8 mouse cellular contexts compared by ENCODE assay signal in genomic region chr5:120116261-120117050, GRCm38 (mm10). TPM values are rescaled to one million over a fixed set of nuclear protein-coding genes. Genes with fewer than 3 reads are reported as not detected.
DNase-seq lines count a peak whose midpoint lies in the region; ATAC-seq and TF ChIP-seq lines count a peak whose summit lies in the region.

Rbm19 (plus strand) TSS chr5:120116465.

- H3K9ac ChIP-seq in hindbrain, postnatal 0 days (replicated peaks; ENCODE audit: low read length) = peak within 1 kb of the TSS; percentile 54

- H3K36me3 ChIP-seq in hindbrain, postnatal 0 days (ENCODE audit: insufficient read depth, low read length) = peaks cover 11% of the 10 kb centered on the region

- H3K27ac ChIP-seq in hindbrain, postnatal 0 days = peak within 1 kb of the TSS; percentile 54; the same call in 1 of the 2 replicates
- H3K27ac ChIP-seq in left cerebral cortex, adult 2 months = peak within 1 kb of the TSS; percentile 76

- TF ChIP-seq CTCF in hindbrain, postnatal 0 days (IDR thresholded peaks at IDR 0.05; ENCODE audit: low read depth) = peak; percentile 50
- TF ChIP-seq CTCF in left cerebral cortex, adult 2 months (IDR thresholded peaks at IDR 0.05) = peak; percentile 49

- H3K27me3 ChIP-seq in hindbrain, postnatal 0 days (ENCODE audit: insufficient read depth, low read length) = no peaks in the 10 kb centered on the region; the same call in 1 of the 2 replicates

- intact Hi-C loops in left cerebral cortex, adult 2 months (cut with DNase I) = no loop called here

- ATAC-seq in hindbrain, postnatal 0 days = peak; percentile 93
- peak; percentile 99 for ATAC-seq in megakaryocyte, adult 5-6 weeks (ENCODE audit: poor library complexity, severe bottlenecking)

- no peaks in the 10 kb centered on the region for H3K4me1 ChIP-seq in hindbrain, postnatal 0 days (ENCODE audit: insufficient read depth, low read length)

- WGBS in hindbrain, postnatal 0 days = under 1% methylated on average over 46 of the region's 46 CpGs

- peak within 1 kb of the TSS; percentile 75 for H3K4me3 ChIP-seq in hindbrain, postnatal 0 days (ENCODE audit: low read length)
- peak within 1 kb of the TSS; percentile 89 for H3K4me3 ChIP-seq in left cerebral cortex, adult 2 months

- H3K4me2 ChIP-seq in hindbrain, postnatal 0 days (ENCODE audit: low read depth, low read length) = peak within 1 kb of the TSS; percentile 98

- no peaks in the 10 kb centered on the region for H3K9me3 ChIP-seq in hindbrain, postnatal 0 days (ENCODE audit: low read length)

- DNase-seq in T-cell, adult 2 months (ENCODE audit: low spot score) = peak; percentile 93
- peak; percentile 88 to 93 for DNase-seq in cerebellum, postnatal 36 days
- DNase-seq in gastrocnemius, adult 18-20 months (ENCODE audit: low spot score) = peak; percentile 95
- peak; percentile 96 for DNase-seq in hindbrain, postnatal 0 days (ENCODE audit: low spot score)
- DNase-seq in left cerebral cortex, adult 2 months (ENCODE audit: extremely low spot score in 1 of 2, low spot score in 2 of 2) = peak; percentile 90 to 95
- DNase-seq in right cerebral cortex, adult 2 months (ENCODE audit: low spot score in 2 of 2) = peak; percentile 89 to 95
- peak; percentile 94 for DNase-seq in urinary bladder, postnatal 14 days (ENCODE audit: low spot score)

RNA-seq across cellular contexts. Expression of gene Rbm19, which starts in this region (rescaled TPM):
- 10 to 100 TPM; 15.2 to 20.1 TPM for total RNA-seq in gastrocnemius, adult 18-20 months (2021)
- total RNA-seq in hindbrain, postnatal 0 days (2014; rRNA removed) = 33.4 and 33.8 TPM in 2 replicates
- polyA plus RNA-seq in hindbrain, postnatal 0 days (2015; fragmentation: Nextera tagmentation; extraction: Ambion mirVana) = 15.5 and 17.2 TPM in 2 replicates
- total RNA-seq in left cerebral cortex, adult 2 months (2021) = 10 to 100 TPM; 19.7 to 21.9 TPM
- 6.5 and 7.1 TPM in 2 replicates for total RNA-seq in megakaryocyte, adult 5-6 weeks (2015)
- total RNA-seq in megakaryocyte, adult 5-6 weeks (2017) = 11.7 and 12.4 TPM in 2 replicates

Comparison
In these comparisons a context has a peak if more than half of its experiments do, and no peak if none do; other contexts are left out.
1. Peak in every context shown above with its lines: DNase-seq, ATAC-seq, H3K4me3 ChIP-seq and H3K27ac ChIP-seq.